Mouse (Mus musculus) small intestine, adult 2 months (tissue): ENCODE data around the gene Timd2.

Experiments used
- CTCF ChIP-seq: fragments of 200-500 bp; IDR thresholded peaks from 2 replicates; pipeline ENCODE4 v1.5.1; 2012; ENCODE audit warnings: low read depth, mild to moderate bottlenecking, control low read depth, inconsistent platforms, low read length, moderate library complexity, mixed read lengths; ENCODE audit not compliant: insufficient replicate concordance, insufficient read length; ENCODE audit errors: extremely low read depth
- POLR2A ChIP-seq: fragments of 200-500 bp; IDR thresholded peaks from 2 replicates; pipeline ENCODE4 v1.6.1; 2012; ENCODE audit warnings: low read depth, mild to moderate bottlenecking, control low read depth, inconsistent platforms, low read length, moderate library complexity

DNA sequence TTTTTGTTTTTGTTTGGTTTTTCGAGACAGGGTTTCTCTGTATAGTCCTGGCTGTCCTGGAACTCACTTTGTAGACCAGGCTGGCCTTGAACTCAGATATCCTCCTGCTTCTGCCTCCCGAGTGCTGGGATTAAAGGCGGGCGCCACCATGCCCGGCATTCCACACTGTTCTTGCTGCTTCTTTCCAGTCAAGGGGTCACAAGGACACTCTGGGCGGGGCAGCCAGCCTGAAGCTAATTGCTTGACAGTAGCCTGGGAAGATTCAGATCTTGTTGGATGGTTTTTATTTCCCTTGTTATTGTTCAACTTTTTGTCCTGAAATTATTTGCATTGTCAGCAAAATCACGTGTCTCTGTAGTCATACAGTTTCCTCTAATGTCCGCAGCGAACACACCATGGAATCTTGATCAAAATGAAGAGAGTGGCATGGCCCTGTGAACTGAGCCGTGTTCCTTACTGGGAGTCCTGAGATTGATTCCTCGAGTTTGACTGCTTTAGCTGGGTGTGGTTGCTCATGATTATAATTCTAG, 24.7 kb upstream of the Timd2 start:
- no peak for TF ChIP-seq POLR2A
- TF ChIP-seq CTCF: no peak
